Mouse (Mus musculus) heart, postnatal 14 days (tissue): ENCODE measurements at regions not wholly inside any gene's neighbourhood (a gene's known extent, or its start where the extent isn't known, plus 50 kb on each side); places are given as distances from the start of the nearest gene placed in this dataset.
A peak's percentile ranks its signal among the peaks of the same experiment; 100 is the strongest.

ENCODE experiments used
- DNase-seq, 2 experiments: peaks; one replicate each; pipeline ENCODE4 v3.0.0; 2021 to 2022
- intact Hi-C: fragments of 180-260 bp; cut with DNase I; formaldehyde crosslinking; loops from one replicate; pipeline ENCODE4 v1.15.1; 2025

DNA sequence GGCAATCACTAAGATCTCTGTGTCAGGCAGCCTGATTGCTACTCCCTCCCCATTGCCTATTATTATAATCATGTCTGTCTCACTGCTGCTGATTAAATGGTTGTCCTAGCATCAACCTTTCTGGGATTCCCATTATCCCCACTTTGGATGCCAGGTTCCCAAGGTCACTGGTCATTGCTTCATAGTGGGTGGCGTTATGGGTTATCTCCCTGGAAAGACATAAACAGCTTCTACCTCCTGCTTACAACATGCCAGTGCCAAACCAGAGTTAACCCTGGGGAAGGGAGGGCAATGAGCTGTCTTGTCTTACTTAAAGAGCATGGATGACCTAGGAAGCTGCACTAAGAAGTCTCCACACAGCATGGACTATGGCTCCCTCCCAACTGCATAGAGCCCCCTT lies 136.9 kb downstream of the Uaca start:
- intact Hi-C loops = no loop called here
- DNase-seq = no peak

DNA sequence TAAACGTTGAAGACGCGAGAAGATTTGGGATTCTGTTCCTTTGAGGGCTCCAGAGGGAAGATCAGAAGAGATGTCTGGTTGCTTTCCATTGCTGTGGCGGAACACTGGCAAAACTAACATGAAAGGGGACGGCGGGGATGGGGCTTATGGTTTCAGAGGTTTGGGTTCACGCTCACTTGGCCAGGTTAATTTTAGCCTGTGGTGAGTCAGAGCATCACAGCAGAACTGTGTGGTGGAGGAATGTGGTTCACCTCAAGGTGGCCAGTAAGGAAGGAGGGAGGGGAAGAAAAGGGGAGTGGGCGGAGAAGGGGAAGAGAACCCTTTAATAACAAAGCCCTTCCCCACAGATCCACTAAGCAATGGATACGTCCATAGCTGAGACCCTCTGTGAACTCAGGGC lies 142.6 kb downstream of the Uaca start:
- intact Hi-C loops = no loop called here
- DNase-seq = no peak

DNA sequence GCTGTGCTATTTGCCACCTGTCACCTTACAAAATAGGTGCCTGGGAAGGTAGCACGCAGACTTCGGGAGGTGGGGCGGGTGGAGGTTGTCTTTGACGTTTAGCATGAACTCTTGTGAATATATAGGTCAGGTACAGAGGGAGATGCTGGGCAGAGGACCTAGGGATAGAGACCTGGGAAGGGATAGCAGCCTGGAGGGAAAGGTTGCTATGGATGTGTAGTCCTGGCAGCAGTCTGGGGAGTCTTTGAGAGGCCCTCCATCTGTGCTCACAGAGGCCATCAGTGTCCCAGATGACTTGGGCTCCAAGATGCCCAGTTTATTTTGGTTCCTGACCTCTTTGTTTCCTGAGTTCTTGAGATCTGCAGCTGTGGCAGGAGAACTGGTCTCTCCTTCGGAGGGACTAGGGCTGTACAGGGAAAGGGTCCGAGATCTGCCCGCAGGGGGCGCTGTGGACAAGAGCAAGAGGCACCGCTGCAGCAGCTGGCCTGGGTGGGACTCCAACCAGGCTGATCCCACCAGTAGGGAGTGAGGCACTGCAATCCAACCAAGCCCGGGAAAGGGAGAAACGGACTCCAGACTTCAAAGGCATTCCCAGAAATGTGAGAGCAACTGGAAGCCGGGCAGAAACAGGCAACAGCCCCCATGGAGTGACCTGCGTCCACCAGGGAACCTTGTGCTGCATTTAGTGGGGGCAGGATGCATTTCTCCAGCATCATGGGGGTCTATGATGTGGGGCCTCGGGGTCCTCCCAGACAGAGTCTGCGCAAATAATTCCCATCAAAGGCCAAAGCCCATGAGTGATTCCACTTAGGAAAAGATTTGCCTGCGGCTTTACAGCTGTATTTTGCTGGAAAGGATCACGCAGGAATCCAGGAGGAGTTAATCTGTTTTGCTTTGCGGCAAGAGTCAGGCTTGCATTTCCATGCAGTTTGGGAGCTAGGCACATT lies 145.8 kb downstream of the Uaca start:
- DNase-seq = peak; percentile 87 to 93
- intact Hi-C loops = loop anchor here (5.0 kb wide), 1 partner anchor 957 kb away; no protein-coding TSS in a partner anchor

DNA sequence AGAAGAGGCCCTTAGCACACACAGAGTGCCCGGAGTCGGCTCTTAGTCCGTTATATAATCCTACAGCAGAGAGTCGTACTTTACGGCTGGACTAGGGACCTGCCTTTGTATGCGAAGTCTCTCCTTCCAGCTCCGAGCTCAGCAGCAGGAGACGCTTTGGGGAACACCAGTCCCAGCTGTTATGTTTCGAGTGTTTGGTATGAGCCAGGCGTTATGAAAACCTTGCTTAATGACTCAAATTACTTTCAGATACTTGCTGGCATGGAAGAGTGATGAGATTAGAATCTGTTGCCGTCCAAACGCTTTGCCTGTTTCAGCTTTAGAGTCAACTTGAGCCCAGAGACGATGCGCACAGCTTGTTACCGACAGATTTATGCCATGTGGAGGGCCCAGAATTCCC lies 153.0 kb downstream of the Uaca start:
- no peak for DNase-seq
- intact Hi-C loops = no loop called here

DNA sequence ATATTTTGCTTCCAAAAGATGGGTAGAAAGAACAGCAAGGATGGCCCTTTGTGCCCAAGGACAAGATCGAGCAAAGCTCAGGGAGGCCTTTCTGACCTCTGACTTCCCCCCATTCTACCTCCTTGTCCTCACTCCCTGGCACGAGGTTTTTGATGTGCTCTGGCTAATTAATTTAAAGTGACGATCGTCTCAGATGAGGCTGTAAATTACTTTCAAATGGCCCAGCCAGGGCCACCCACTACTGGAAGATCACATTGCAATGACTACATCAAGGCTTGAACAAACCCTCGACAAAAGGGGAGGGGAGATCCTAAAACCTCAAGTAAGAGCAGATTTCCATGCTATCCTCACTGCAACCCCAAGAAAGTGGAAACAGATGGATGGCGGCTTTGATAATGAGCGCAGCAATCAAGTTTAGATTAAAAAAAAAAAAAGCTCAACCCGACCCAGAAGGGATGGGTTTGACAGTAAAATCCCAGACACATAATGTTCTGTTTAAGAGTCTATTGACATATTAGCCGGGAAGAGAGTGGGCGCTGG lies 154.3 kb downstream of the Uaca start:
- no peak for DNase-seq
- intact Hi-C loops = no loop called here

DNA sequence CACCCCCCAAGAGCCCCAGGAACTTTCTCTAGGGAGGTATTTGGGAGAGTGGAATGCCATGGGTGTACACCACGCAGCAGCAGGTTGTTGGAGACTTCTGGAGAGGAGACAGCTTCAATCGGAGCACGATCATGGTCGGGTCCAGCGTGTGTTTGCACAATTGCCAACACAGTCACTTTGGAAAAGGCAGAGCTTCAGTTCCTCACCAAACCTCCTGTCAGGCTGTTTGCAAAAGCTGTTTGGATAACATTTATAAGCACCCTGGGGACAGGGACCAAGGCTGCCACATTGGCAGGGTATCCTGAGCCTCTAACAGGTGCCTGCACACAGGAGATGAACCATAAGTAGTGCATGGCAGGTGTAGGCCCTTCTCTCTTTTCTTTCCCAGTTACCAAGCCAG lies 155.8 kb downstream of the Uaca start:
- intact Hi-C loops = no loop called here
- no peak for DNase-seq

DNA sequence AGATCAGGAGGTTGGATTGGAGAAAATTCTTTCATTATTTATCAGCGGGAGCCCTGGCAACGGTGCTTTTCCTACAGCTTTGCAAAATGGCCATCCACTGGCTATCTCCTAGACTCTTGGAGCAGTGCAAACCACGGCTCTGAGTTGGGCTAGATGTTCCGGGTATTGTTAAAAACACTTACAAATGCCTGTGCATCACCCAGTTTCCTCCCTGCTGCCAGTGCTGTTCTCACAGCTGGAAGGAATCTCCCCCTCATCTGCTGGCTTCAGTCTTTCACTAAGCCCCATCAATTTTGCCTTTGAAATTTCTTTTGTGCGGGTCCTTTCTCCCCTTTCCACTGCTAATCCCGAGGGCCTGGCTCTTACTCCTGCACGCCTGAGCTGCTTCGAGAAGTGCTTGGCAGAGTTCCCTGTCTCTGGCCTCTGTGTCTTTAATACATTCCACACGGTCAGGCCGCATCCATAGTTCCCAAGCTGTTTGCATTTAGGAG lies 156.8 kb downstream of the Uaca start:
- intact Hi-C loops = no loop called here
- peak; percentile 25 to 49 for DNase-seq

DNA sequence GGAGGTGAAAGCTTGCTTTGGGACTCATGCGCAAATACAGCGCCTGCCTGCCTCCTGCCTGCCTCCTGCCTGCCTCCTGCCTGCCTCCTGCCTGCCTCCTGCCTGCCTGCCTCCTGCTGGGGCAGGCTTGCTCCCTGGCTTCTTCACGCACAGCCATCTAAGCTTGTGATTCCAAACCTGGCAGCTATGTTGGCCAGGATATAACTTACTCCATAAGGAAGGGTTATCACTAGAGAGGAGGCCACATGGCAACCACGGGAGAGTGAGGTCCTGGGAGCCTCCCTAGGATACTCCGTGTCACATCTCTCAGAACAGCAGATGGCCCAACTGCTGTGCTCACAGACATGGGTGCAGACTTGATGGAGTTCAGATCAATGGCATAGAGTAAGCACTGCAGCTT lies 163.1 kb downstream of the Uaca start:
- intact Hi-C loops = no loop called here
- DNase-seq = no peak

DNA sequence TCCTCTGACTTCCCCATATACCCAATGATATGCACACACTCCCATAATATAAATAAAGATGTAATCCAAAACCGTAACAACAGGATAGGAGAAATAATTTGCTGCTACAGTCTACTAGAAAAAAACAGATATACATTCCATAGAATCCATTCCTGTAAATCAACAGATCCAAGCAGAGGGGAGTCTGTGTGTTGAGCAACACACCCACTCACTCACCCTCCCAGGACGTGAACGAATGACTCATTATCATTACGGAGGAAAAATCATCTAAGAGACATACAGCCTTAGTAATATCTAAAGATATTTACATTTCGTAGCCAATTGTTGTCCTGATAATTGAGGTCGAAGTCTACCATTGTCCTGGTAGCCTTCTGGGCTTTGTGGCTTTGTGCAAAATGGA lies 165.2 kb downstream of the Uaca start:
- DNase-seq = no peak
- intact Hi-C loops = no loop called here

DNA sequence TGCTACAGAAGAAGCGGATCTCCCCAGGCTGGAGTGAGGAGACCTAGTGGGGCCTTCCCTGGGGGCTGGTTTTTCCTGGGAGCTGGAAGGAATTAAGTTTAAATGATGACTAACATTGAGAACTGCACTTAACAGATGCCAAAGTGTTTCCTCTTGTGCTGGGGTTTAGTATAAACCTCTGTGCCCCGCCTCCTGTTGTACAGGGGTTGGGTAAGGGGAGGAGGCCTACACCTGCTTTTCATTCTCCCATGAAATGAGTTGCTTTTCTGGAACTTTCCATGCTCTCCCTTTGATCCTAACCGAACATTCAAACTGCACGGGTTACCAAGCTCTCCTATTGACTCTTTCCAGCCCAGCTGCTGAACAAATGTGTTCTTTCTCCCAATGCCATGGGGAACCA lies 167.7 kb downstream of the Uaca start:
- intact Hi-C loops = no loop called here
- DNase-seq = no peak

DNA sequence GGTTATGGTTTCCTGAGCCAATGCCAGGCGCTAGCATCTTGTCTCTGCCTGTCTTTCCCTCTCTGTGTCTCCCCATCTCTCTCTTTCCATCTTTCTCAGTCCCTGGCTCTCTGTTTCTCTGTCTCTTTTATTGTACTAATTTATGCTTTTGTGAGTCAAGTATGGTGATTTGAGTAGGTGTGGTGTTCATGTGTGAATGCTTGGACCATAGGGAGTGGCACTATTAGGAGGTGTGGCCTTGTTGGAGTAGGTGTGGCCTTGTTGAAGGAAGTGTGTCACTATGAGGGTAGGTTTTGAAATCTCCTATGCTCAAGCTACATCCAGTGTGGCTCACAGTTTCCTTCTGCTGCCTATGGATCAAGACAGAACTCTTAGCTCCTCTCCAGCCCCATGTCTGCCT lies 171.3 kb downstream of the Uaca start:
- DNase-seq = no peak
- intact Hi-C loops = no loop called here

DNA sequence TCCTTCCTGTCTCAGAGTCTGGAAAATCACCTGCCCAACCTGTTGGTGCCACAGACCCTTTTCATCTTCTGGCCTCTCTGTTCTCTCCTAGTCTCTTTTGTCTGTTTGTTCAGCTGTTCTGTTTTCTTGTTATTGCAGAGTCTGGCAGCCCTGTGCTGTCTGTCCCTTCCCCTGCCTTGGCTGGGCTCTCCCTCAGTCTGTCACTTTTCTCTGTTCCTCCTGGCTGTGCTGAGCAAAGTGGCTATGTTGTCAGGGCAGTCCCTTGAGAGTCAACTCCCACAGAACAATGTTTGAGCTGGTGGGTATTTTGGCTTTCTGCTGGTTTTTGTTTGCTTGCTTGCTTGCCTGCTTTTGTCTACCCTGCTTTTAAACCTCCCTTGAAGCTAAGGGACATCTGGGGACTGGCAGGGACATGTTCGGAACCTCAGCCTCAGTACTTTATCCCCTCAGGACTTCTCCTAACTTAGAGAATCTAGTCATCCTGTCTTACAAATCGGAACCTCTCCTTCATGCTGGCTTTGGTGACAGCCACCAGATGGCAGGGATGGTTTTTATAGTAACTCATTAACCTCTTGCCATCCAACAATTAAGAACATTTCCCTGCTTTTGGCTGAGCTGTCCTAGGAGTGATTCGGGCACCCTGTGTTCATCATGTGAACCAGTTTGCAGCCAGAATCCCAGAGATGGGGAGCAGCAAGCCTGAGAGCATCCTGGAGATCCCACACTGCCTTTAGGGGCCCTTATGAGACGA lies 174.1 kb downstream of the Uaca start:
- DNase-seq = no peak
- intact Hi-C loops = no loop called here

DNA sequence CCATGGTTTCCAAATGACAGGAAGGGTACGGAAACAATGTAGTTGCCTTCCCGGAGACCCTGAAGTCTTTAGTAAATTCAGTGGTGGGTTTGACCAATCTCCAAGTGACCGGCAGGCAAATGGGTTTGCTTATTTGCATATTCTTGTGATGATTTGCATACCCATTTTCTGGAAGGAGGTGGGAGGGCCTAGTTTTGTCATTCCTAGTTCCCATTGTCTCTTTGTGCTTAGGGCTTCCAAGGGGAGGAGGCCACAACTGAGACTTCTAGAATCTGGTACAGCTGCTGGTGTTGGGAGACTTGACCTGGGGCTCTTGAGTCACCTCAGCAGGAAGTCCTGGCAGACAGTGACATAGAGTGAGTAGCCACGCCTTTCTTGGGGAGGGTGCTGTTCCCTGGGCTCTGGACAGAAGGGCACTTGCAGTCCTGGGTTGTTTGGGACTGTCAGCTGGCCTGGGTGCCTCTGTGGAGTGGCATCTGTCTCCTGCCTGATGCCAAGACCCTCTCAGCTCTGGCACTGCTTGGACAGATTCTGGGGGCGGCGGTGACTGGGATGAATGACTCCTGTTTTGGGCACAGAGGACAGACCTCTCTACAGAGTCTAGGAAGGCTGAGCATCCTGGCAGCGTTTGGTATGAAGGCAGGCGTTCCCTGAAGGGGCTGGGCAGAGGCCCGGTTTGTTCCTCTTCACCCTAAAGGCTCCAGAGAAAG lies 178.0 kb downstream of the Uaca start:
- no peak for DNase-seq
- intact Hi-C loops = no loop called here

DNA sequence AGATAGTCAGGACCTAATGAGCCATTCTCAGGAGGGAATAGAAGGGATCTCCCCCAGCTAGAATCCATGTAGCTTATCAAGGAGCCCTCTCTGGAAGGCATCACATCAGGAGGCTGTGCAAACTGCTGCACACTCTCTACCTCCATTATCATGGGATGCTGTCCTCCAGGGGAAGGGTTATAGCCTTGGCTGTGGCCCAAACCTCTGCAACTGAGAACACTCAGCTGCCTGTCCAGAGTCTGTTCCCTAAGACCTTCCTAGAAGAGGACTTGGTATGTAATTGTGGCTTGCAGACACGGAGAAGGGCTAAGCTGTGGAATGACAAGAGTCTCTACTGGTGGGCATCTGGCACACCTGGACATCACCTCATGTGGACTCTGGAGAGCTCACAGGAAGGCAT lies 180.2 kb downstream of the Uaca start:
- no peak for DNase-seq
- intact Hi-C loops = no loop called here

DNA sequence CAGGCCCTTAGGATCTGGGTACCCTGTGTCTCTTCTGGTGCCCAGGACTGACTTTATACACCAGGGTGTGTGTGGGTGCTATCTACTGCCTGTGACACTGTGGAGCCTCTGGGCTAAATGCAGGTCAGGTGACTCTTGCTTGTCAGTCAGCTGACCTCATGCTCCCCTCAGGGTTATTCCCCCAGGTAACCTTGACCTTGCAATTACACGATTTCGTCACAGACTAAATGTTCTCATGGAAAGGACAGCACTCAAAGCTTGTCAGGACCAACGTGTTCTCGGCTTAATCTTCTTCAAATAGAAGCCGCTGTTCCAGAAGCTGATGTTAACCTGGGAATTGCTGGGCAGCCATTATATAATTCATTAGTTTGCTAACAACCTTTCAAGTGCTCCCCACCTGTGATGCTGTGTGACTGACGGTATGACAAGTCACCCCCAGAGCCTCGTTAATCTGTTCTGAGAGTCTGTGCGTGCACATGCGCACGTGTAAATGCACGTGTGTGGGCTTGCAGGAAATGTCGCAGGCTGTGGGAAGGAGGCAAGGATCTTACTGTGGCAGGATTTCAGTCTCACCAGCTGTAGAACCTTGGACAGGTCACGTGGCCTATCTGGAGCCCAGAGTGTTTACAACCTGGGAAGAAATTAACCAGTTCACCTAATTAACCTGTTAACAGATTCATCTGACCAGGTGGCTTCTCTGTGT lies 188.2 kb downstream of the Uaca start:
- DNase-seq = no peak
- intact Hi-C loops = no loop called here

DNA sequence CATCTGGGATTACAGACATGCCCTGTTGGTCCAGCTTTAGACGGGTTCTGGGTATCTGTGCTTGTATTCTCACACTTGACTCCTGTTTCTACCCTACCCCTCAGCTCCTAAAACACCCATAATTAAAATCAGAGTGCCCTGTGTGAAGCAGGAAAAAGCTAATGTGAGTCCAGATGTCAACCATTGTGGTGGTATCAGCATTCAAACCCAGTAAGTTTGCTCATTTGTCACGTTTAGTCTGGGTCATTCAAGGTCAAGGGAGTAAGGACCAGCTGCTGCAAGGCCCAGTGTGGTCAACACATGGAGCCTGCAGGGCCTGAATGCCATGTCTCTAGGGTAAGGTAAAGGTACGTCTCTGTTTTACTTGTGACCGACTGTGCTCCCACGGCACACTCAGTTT lies 188.9 kb downstream of the Uaca start:
- intact Hi-C loops = no loop called here
- DNase-seq = no peak

DNA sequence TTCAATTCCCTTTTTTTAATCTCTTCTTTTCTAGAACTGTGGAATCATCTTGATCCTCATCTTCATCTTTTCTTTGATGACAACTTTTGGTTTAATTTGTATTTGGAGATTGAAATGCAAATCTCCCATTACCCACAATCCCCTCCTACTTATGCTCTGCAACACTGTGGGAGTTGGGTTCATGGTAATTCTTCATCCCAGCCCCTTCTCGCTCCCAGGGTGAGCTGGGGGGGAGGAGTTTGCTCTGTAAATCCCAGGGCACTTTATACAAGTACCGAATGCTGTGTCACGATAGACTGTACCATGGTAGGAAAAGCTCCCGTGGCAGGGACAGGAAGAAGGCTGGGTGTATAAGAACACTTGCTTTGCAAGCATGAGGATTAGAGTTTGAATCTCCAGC lies 193.8 kb downstream of the Uaca start:
- intact Hi-C loops = no loop called here
- DNase-seq = no peak

DNA sequence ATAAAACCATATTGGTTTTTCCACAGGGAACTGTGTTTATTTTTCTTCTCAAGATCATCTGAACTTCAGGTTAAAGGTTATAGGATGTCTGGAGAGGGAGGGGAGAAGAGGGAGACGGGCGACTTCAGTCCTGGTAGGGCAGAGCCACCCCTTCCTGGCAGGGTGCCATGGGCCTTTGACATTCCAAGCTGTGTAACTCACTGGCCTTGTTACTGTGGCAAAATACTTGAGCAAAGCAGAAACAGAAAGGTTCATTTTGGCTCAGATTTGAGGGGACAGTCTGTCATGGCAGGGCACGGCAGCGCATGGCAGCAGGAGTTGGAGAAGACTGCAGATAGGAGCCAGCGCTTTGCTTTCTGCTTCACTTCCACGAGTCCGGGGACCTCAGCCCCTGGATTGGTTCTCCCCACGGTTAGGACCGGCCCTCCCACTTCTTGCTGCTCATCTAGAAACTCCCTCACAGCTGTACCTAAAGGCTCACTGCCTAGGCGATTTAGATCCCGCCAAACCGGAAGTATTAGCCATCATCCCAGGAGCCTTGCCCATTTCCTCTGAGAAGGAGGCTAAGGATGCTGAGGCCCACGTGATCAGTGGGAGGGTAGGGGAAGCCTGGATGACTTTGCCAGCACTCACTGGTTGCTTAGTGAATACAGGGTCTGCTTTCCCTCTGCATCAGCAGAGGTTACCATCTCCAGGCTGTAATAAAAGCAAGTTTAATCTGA lies 195.5 kb downstream of the Uaca start:
- intact Hi-C loops = no loop called here
- peak; percentile 13 to 44 for DNase-seq

DNA sequence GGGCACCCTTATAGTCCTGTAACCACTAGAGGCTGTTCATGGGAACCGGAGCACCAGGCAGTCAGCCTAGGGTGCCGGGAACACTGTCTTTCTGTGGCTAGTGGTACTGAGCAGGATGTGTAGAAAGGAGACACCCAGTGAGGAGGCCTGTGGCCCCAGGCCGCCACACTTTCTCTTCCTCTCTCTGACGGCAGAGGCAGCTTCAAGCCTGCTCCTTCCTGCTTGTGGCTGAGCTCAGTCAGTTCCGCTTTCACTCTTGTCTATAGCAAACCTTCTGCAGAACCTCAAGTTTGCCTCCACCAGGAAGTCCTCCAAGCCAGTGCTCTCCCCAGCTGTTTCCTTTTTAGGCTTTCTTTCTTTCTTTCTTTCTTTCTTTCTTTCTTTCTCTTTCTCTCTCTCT lies 197.2 kb downstream of the Uaca start:
- intact Hi-C loops = no loop called here
- peak in 1 of 2 experiments; percentile 19 for DNase-seq

DNA sequence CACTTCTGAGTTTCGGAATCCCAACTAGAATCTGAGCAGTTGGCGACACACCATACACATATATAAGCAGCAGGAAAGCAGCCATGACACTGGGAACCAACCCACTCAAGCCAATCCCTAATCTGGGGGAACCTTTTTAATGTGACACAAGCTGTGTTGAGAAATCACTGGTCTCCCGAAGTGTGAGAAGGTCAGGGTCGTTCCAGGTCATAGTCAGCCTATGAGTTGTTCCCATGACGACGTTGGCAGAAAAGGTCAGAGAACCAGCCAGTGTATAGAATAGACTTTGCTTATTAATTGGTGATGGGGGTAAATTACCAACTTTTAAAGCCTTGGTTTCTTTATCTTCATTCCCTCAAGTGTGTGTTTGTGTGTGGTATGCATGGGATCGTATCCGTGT lies 199.3 kb downstream of the Uaca start:
- DNase-seq = no peak
- intact Hi-C loops = no loop called here
